Mouse (Mus musculus): ENCODE measurements around the gene Rapgefl1.

DNA sequence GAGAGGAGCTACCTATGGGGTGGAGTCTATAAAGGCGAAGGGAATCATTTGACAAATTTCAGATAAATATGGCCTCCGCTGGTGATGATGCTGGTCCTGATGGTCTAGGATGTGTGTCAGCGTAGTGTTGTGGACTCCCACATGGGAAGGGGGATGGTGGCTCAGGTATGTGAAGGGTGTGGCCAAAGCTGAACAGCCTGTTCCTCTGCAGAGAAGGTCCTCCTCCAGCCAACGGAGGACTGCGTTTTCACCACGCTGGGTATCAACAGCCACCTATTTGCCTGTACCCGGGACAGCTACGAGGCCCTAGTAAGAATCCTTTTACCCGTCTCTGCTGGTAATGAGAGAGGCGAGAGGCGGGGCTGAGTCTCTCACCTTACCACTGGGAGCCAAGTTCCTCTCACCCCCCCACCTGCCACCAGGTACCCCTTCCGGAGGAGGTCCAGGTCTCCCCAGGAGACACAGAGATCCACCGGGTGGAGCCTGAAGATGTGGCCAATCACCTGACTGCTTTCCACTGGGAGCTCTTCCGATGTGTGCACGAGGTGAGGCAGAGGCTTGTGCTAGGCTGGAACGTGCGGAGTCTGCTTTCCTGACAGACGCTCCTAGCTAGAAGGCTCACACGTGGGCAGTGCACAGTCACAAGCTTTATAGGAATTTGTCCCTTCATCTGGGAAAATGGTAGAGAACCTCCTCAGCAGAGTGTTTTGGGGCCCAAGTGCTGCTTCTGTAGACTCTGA, 10.4 kb downstream of the Rapgefl1 start:
- no peak for TF ChIP-seq HCFC1 (IDR thresholded peaks at IDR 0.05; ENCODE audit: borderline replicate concordance, insufficient read depth, low read length)
- TF ChIP-seq MAFK (IDR thresholded peaks at IDR 0.05; ENCODE audit: insufficient read depth, low read depth, low read length) = no peak
- no peak for TF ChIP-seq ZC3H11A (IDR thresholded peaks at IDR 0.05; ENCODE audit: borderline replicate concordance, low read depth, low read length)
